Mouse (Mus musculus) C2C12 (cell line): ENCODE results near the gene Gm27027. TPM values are rescaled to one million over a fixed set of nuclear protein-coding genes. Genes with fewer than 3 reads are reported as not detected.

ENCODE experiments used
- H3K27me3 ChIP-seq: one replicate; pipeline ENCODE4 v1.6.1; 2011; ENCODE audit not compliant: control insufficient read depth, insufficient read depth, insufficient read length
- H3K36me3 ChIP-seq: one replicate; pipeline ENCODE4 v1.6.1; 2011; ENCODE audit not compliant: control insufficient read depth, insufficient read depth
- H3K4me3 ChIP-seq: one replicate; pipeline ENCODE4 v1.5.1; 2011; ENCODE audit warnings: mild to moderate bottlenecking, control low read depth; ENCODE audit not compliant: poor library complexity, insufficient read depth, severe bottlenecking
- H3K79me2 ChIP-seq: one replicate; pipeline ENCODE4 v1.6.1; 2011; ENCODE audit not compliant: control insufficient read depth, insufficient read depth
- H3K79me3 ChIP-seq: one replicate; pipeline ENCODE4 v1.6.1; 2011; ENCODE audit warnings: low read depth, control low read depth
- H3ac ChIP-seq: one replicate; pipeline ENCODE3; 2011; ENCODE audit warnings: low read depth; ENCODE audit not compliant: control insufficient read depth, insufficient read length
- CEBPB ChIP-seq: IDR thresholded peaks from one replicate; pipeline ENCODE4 v1.6.1; 2011; ENCODE audit warnings: low read depth, mild to moderate bottlenecking, control low read depth, moderate library complexity
- CTCF ChIP-seq: IDR thresholded peaks from one replicate; pipeline ENCODE4 v1.5.1; 2011; ENCODE audit not compliant: control insufficient read depth, insufficient read depth, insufficient read length
- FOSL1 ChIP-seq: IDR thresholded peaks from one replicate; pipeline ENCODE4 v1.8.0; 2011; ENCODE audit warnings: mild to moderate bottlenecking, low read length; ENCODE audit not compliant: poor library complexity, insufficient read depth, severe bottlenecking
- MAX ChIP-seq: IDR thresholded peaks from one replicate; pipeline ENCODE4 v1.6.1; 2011; ENCODE audit warnings: mild to moderate bottlenecking, control low read depth
- MYOD1 ChIP-seq: IDR thresholded peaks from one replicate; pipeline ENCODE4 v1.6.1; 2011; ENCODE audit warnings: low read depth; ENCODE audit not compliant: control insufficient read depth, insufficient read length
- MYOG ChIP-seq: IDR thresholded peaks from one replicate; pipeline ENCODE4 v1.6.1; 2011; ENCODE audit not compliant: control insufficient read depth, insufficient read length; ENCODE audit errors: extremely low read depth
- USF1 ChIP-seq: IDR thresholded peaks from one replicate; pipeline ENCODE4 v1.6.1; 2011; ENCODE audit warnings: low read depth, mild to moderate bottlenecking, control low read depth, moderate library complexity
- long read RNA-seq, 2 experiments: library from polyadenylated mRNA; unstranded; transcript quantifications; one replicate each; pipeline ENCODE4 v2.0.0; 2019 to 2020
- polyA plus RNA-seq: library from polyadenylated mRNA; unstranded; fragments of >200 nt; fragmentation: generic; extraction: Trizol; gene quantifications from one replicate; pipeline ENCODE4 v1.2.1, GENCODE M21; 2012; ENCODE audit warnings: missing spikeins

Gm27027 gene
- not detected for polyA plus RNA-seq
- long read RNA-seq, experiment 1, result 0 reads
- long read RNA-seq, experiment 2, result 0 reads

GRCm38 (mm10) chr2:93996254-93996653, at the start of gene Gm27027:
Gm27027 (minus strand) TSS chr2:93996354.
- H3K79me2 ChIP-seq, result no peaks in the 10 kb centered on the region
- no peak within 1 kb of the TSS for H3ac ChIP-seq
- H3K36me3 ChIP-seq, result peaks cover 87% of the 10 kb centered on the region
- TF ChIP-seq CTCF (no peak), CEBPB (no peak), USF1 (no peak), MYOD1 (no peak), MAX (no peak), FOSL1 (no peak), MYOG (no peak)
- no peak within 1 kb of the TSS for H3K4me3 ChIP-seq
- no peaks in the 10 kb centered on the region for H3K27me3 ChIP-seq
- no peaks in the 10 kb centered on the region for H3K79me3 ChIP-seq

GRCm38 (mm10) chr2:94045411-94046090, 49.4 kb upstream of the Gm27027 start:
- H3K79me3 ChIP-seq, result no peaks in the 10 kb centered on the region
- TF ChIP-seq MYOD1 (no peak), MYOG (no peak), CEBPB (no peak), FOSL1 (no peak), CTCF (no peak), USF1 (no peak), MAX (no peak)
- no peak overlapping the region for H3K4me3 ChIP-seq
- no peaks in the 10 kb centered on the region for H3K27me3 ChIP-seq
- H3ac ChIP-seq, result no peak overlapping the region
- H3K79me2 ChIP-seq, result peaks cover 10% of the 10 kb centered on the region
- H3K36me3 ChIP-seq, result peaks cover 28% of the 10 kb centered on the region

GRCm38 (mm10) chr2:94044174-94044573, 48.0 kb upstream of the Gm27027 start:
- no peak for TF ChIP-seq USF1
- no peak for TF ChIP-seq MAX
- no peak for TF ChIP-seq CTCF
- TF ChIP-seq CEBPB, result no peak
- no peak for TF ChIP-seq MYOG
- TF ChIP-seq FOSL1, result no peak
- TF ChIP-seq MYOD1, result no peak
- no peak overlapping the region for H3ac ChIP-seq
- no peak overlapping the region for H3K4me3 ChIP-seq

GRCm38 (mm10) chr2:94043662-94044061, 47.5 kb upstream of the Gm27027 start:
- Histone ChIP-seq H3K79me2 (peaks cover 5% of the 10 kb centered on the region), H3K36me3 (peaks cover 34% of the 10 kb centered on the region), H3K27me3 (no peaks in the 10 kb centered on the region), H3K4me3 (no peak overlapping the region), H3ac (no peak overlapping the region), H3K79me3 (no peaks in the 10 kb centered on the region)
- TF ChIP-seq CTCF (no peak), MAX (no peak), MYOD1 (no peak), FOSL1 (no peak), USF1 (no peak), MYOG (no peak), CEBPB (no peak)

More at GRCm38 (mm10) chr2:94044174-94044573, 48.0 kb upstream of the Gm27027 start:
- Histone ChIP-seq H3K79me2 (peaks cover 5% of the 10 kb centered on the region), H3K36me3 (peaks cover 35% of the 10 kb centered on the region), H3K27me3 (no peaks in the 10 kb centered on the region), H3K79me3 (no peaks in the 10 kb centered on the region)

GRCm38 (mm10) chr2:94042461-94042860, 46.3 kb upstream of the Gm27027 start:
- no peak overlapping the region for H3K4me3 ChIP-seq
- no peak overlapping the region for H3ac ChIP-seq
- no peaks in the 10 kb centered on the region for H3K27me3 ChIP-seq
- no peak for TF ChIP-seq USF1
- no peak for TF ChIP-seq FOSL1
- TF ChIP-seq MYOD1, result no peak
- TF ChIP-seq MYOG, result no peak
- TF ChIP-seq MAX, result no peak
- no peak for TF ChIP-seq CEBPB
- TF ChIP-seq CTCF, result no peak
- H3K79me3 ChIP-seq, result no peaks in the 10 kb centered on the region
- peaks cover 34% of the 10 kb centered on the region for H3K36me3 ChIP-seq
- peaks cover 5% of the 10 kb centered on the region for H3K79me2 ChIP-seq
